Mouse (Mus musculus) cerebellum, adult 2 months (tissue): Measurements from ENCODE around the gene Fam189a2.

Experiments
- CTCF ChIP-seq: fragments of 200-500 bp; IDR thresholded peaks from 2 replicates; pipeline ENCODE4 v1.5.1; 2011; ENCODE audit warnings: low read depth, mild to moderate bottlenecking, control low read depth, low read length, moderate library complexity, borderline replicate concordance; ENCODE audit not compliant: insufficient read depth
- POLR2A ChIP-seq: fragments of 200-500 bp; IDR thresholded peaks from 2 replicates; pipeline ENCODE4 v1.6.1; 2011; ENCODE audit warnings: low read length, control low read depth, borderline replicate concordance; ENCODE audit not compliant: insufficient read depth

DNA sequence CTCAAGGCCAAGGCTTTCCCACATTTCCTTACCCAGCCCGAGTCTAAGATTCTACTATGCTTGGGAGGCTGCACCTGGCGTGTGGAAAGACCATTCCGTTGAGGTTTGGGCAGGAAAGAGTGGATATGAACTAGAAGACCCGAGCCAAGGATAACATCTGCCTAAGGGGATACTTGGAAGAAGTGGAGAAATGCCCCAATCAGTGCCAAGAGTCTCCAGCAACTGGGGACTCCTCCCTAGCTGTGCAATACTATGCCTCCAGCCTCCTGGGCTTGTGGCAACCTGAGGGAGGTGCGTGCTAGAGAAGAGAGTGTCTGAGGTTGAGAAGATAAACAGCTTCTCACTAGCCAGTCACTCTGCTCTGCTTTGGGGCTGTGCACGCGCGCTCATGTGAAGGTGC lies 45.1 kb upstream of the Fam189a2 start:
- TF ChIP-seq CTCF (no peak), POLR2A (no peak)
